Mouse (Mus musculus) brain, embryonic 14.5 days (tissue): ENCODE results near the gene Taar9.

Experiments
- CTCF ChIP-seq: fragments of 200-500 bp; IDR thresholded peaks from 2 replicates; pipeline ENCODE4 v1.5.1; 2012; ENCODE audit warnings: inconsistent platforms, mild to moderate bottlenecking, moderate library complexity, borderline replicate concordance; ENCODE audit not compliant: insufficient read depth, insufficient read length; ENCODE audit errors: extremely low read depth
- POLR2A ChIP-seq: fragments of 200-500 bp; IDR thresholded peaks from 2 replicates; pipeline ENCODE4 v1.6.1; 2012; ENCODE audit warnings: mild to moderate bottlenecking, inconsistent platforms, borderline replicate concordance; ENCODE audit not compliant: poor library complexity, insufficient read depth, insufficient read length, severe bottlenecking; ENCODE audit errors: extremely low read depth

GRCm38 (mm10) chr10:24085936-24086335, 23.4 kb downstream of the Taar9 start:
- TF ChIP-seq CTCF = no peak
- TF ChIP-seq POLR2A = no peak
